Comparison of ENCODE assay signal across 8 mouse cellular contexts in genomic region chr2:30759858-30760547, GRCm38 (mm10). TPM values are rescaled to one million over a fixed set of nuclear protein-coding genes. Genes with fewer than 3 reads are reported as not detected.
A peak's percentile ranks its signal among the peaks of the same experiment; 100 is the strongest.
DNase-seq lines count a peak whose midpoint lies in the region; ATAC-seq lines count a peak whose summit lies in the region.
"Had no signal": no experiment of that assay in that cellular context is flagged by ENCODE, and none has a peak within 500 bp of the region (broad histone marks: within the 10 kb centered on the region; RNA-seq: fewer than 3 reads in every experiment).

No protein-coding gene starts in this region.

- 57% methylated on average over 10 of the region's 10 CpGs for WGBS in lung, embryonic 16.5 days
- 43% methylated on average over 10 of the region's 10 CpGs for WGBS in embryonic facial prominence, embryonic 12.5 days
- 57% methylated on average over 10 of the region's 10 CpGs for WGBS in stomach, embryonic 16.5 days

- no peak for ATAC-seq in lung, embryonic 16.5 days (ENCODE audit: low read depth)
- no peak for ATAC-seq in embryonic facial prominence, embryonic 12.5 days (ENCODE audit: insufficient number of reproducible peaks, insufficient read depth, low FRiP score, low TSS enrichment)
- ATAC-seq in stomach, embryonic 16.5 days (ENCODE audit: insufficient read depth, low FRiP score), result no peak

- no peak for DNase-seq in lung, postnatal 4 days
- peak; percentile 75 for DNase-seq in kidney, postnatal 10 days
- DNase-seq in left cerebral cortex, adult 11 months (ENCODE audit: low spot score), result no peak
- no peak for DNase-seq in thymus, postnatal 0 days (ENCODE audit: low spot score)

- no peaks in the 10 kb centered on the region for H3K36me3 ChIP-seq in lung, embryonic 16.5 days (ENCODE audit: control insufficient read depth, insufficient read depth, low read length)
- no peaks in the 10 kb centered on the region for H3K36me3 ChIP-seq in embryonic facial prominence, embryonic 12.5 days
- no peaks in the 10 kb centered on the region for H3K36me3 ChIP-seq in stomach, embryonic 16.5 days (ENCODE audit: control insufficient read depth, insufficient read depth, low read length)
- H3K36me3 ChIP-seq: neural tube, embryonic 12.5 days had no signal

- H3K9ac ChIP-seq in lung, embryonic 16.5 days (ENCODE audit: low read length), result 0 out of 2 replicates have a peak overlapping the region, but pooled peaks have one; percentile 54
- no peak overlapping the region for H3K9ac ChIP-seq in embryonic facial prominence, embryonic 12.5 days
- H3K9ac ChIP-seq in stomach, embryonic 16.5 days (ENCODE audit: low read length), result no peak overlapping the region
- H3K9ac ChIP-seq: neural tube, embryonic 12.5 days had no signal

- peaks cover 11% of the 10 kb centered on the region; the same call in 1 of the 2 replicates for H3K9me3 ChIP-seq in lung, embryonic 16.5 days (ENCODE audit: control insufficient read depth, low read length)
- H3K9me3 ChIP-seq in embryonic facial prominence, embryonic 12.5 days, result peaks cover 11% of the 10 kb centered on the region; the same call in 1 of the 2 replicates
- H3K9me3 ChIP-seq in stomach, embryonic 16.5 days (replicated peaks; ENCODE audit: control insufficient read depth, low read length), result peaks cover 7% of the 10 kb centered on the region; the same call in 1 of the 2 replicates

- H3K4me2 ChIP-seq in lung, embryonic 16.5 days (ENCODE audit: low read depth, low read length), result no peak overlapping the region
- no peak overlapping the region for H3K4me2 ChIP-seq in embryonic facial prominence, embryonic 12.5 days (replicated peaks)
- H3K4me2 ChIP-seq in stomach, embryonic 16.5 days (ENCODE audit: low read depth, low read length), result no peak overlapping the region
- H3K4me2 ChIP-seq: neural tube, embryonic 12.5 days had no signal

- peaks cover 35% of the 10 kb centered on the region for H3K4me1 ChIP-seq in lung, embryonic 16.5 days (replicated peaks; ENCODE audit: control insufficient read depth, insufficient read depth, low read length)
- H3K4me1 ChIP-seq in embryonic facial prominence, embryonic 12.5 days, result peaks cover 31% of the 10 kb centered on the region
- H3K4me1 ChIP-seq in stomach, embryonic 16.5 days (ENCODE audit: control insufficient read depth, insufficient read depth, low read length), result peaks cover 34% of the 10 kb centered on the region

- peak overlapping the region; percentile 98 for H3K27ac ChIP-seq in lung, embryonic 16.5 days (ENCODE audit: low read length)
- peak overlapping the region; percentile 97 for H3K27ac ChIP-seq in embryonic facial prominence, embryonic 12.5 days
- peak overlapping the region; percentile 98 for H3K27ac ChIP-seq in stomach, embryonic 16.5 days (ENCODE audit: low read length)

- H3K4me3 ChIP-seq in lung, embryonic 16.5 days (ENCODE audit: low read length), result no peak overlapping the region
- H3K4me3 ChIP-seq in embryonic facial prominence, embryonic 12.5 days, result no peak overlapping the region
- H3K4me3 ChIP-seq in stomach, embryonic 16.5 days (replicated peaks; ENCODE audit: low read length), result no peak overlapping the region
- H3K4me3 ChIP-seq: neural tube, embryonic 12.5 days had no signal

- H3K27me3 ChIP-seq in lung, embryonic 16.5 days (ENCODE audit: control insufficient read depth, insufficient read depth, low read depth, low read length), result no peaks in the 10 kb centered on the region
- H3K27me3 ChIP-seq in embryonic facial prominence, embryonic 12.5 days, result no peaks in the 10 kb centered on the region
- H3K27me3 ChIP-seq in stomach, embryonic 16.5 days (ENCODE audit: control insufficient read depth, insufficient read depth, low read length), result no peaks in the 10 kb centered on the region
- H3K27me3 ChIP-seq: neural tube, embryonic 12.5 days had no signal

RNA-seq across cellular contexts. Expression of gene 1700001O22Rik, which starts 43.5 kb away (rescaled TPM):
- 3.7 and 4.2 TPM in 2 replicates for polyA plus RNA-seq in lung, embryonic 16.5 days (2015; fragmentation: Nextera tagmentation; extraction: Ambion mirVana)
- 3.8 and 4.0 TPM in 2 replicates for polyA plus RNA-seq in embryonic facial prominence, embryonic 12.5 days (2016; fragmentation: Nextera tagmentation; extraction: Ambion mirVana)
- polyA plus RNA-seq in stomach, embryonic 16.5 days (2015; fragmentation: Nextera tagmentation; extraction: Ambion mirVana), result 1.5 and 1.7 TPM in 2 replicates
- 0.90 and 1.1 TPM in 2 replicates for polyA plus RNA-seq in thymus, postnatal 0 days (2015; fragmentation: Nextera tagmentation; extraction: Ambion mirVana)

RNA-seq across cellular contexts. Expression of gene Ntmt1, which starts 47.6 kb away (rescaled TPM):
- polyA plus RNA-seq in lung, embryonic 16.5 days (2015; fragmentation: Nextera tagmentation; extraction: Ambion mirVana), result 76.4 and 76.6 TPM in 2 replicates
- 105 and 106 TPM in 2 replicates for polyA plus RNA-seq in embryonic facial prominence, embryonic 12.5 days (2016; fragmentation: Nextera tagmentation; extraction: Ambion mirVana)
- 71.5 and 80.0 TPM in 2 replicates for polyA plus RNA-seq in stomach, embryonic 16.5 days (2015; fragmentation: Nextera tagmentation; extraction: Ambion mirVana)
- 48.5 and 50.4 TPM in 2 replicates for polyA plus RNA-seq in thymus, postnatal 0 days (2015; fragmentation: Nextera tagmentation; extraction: Ambion mirVana)
